Mouse (Mus musculus): Measurements from ENCODE around the gene Pgam2.

The Pgam2 gene

GRCm38 (mm10) chr11:5807956-5808355 lies 4.4 kb upstream of the Pgam2 start:
- intact Hi-C loops (cut with DNase I), result no loop called here

DNA sequence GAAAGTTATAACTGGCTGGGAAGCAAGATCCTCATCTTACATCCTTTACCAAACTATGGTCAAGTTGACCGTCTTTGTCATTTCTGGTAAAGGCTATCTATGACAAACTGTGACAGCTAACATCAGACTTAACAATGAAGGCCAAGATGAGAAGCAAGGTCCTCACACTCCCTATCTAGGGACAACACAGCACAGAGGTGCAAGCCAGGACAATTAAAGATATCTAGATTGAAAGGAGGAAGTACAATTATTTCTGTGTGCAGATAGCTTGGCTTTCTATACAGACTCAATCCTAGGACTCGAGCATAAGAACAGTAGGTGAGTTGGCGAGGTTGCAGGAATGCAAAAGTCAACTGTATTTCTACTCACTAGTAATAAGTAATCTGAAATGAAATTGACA lies 2.2 kb upstream of the Pgam2 start:
- intact Hi-C loops (cut with DNase I), result no loop called here

DNA sequence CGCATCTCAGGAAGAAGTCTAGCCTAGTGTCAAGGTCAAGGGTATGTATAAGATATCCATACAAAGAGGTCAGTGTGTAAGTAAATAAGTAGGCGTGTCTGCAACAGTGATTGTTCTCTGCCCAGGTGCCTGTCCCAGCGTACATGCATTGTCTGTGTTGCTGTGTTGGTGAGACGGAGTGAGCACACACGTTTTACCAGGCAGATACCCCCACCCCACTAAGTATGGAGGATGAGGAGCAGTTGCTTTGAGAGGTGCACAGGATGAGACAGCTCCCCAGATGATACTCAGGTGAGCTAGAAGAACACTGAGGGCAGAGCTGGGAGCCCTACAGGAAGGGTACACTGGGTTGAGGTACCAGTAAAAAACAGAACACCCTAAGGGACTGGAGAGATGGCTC lies 641 bp upstream of the Pgam2 start:
- intact Hi-C loops (cut with DNase I), result no loop called here

DNA sequence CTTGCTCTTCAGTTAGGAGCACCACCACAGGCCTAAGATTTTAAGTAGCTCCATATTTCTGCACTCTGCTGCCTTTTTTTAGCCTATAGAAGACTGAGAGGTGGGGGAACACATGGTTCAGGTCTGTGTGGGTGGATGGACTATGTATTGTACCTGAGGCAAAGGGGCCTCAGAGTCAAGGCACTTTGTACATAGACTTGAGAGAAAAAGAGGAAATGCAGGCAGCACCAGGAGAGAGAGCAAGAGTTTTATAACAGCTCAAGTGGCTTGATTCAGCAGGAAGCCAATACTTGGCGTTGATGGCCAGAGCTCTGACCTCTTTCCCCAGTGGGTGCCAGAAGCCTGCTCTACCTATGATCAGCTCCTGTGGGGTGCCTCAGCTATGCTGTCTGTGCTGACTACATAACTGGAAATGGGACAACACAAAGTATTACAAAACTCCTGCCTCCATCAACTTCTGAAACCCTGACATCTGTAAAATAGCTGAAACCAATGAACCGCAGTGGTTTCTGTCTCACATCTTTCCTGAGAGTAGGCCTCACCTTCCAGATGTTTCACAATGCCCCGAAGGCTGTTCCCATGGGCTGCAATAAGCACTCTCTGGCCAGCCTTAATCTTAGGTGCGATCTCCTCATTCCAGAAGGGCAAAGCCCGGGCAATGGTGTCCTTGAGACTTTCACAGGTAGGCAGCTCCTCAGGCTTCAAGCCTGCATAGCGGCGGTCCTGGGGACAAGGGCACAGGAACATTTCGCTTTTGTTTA lies 896 bp downstream of the Pgam2 start:
- intact Hi-C loops (cut with DNase I), result no loop called here

DNA sequence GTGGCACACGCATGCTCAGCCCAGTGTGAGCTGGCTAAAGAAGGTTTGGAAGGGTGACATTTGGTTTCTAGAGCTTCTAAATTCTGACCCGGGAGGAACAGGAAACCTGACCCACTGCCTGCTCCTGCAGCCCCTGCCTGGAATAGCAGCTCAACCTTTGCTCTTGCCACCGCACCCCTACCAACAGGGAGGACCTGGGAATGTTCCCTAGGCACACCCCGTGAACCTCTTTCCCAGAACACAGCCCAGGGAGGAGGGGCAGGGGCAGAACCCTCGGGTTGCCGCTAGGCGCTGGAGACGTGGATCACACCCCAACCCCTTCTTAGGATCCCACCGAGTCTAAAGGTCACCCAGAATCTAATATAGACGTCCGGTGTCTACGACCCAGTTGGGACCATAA lies 1.5 kb downstream of the Pgam2 start:
- intact Hi-C loops (cut with DNase I), result no loop called here

- intact Hi-C loops (cut with DNase I), result no loop called here
Observed at GRCm38 (mm10) chr11:5801511-5801910, 2.0 kb downstream of the Pgam2 start.

DNA sequence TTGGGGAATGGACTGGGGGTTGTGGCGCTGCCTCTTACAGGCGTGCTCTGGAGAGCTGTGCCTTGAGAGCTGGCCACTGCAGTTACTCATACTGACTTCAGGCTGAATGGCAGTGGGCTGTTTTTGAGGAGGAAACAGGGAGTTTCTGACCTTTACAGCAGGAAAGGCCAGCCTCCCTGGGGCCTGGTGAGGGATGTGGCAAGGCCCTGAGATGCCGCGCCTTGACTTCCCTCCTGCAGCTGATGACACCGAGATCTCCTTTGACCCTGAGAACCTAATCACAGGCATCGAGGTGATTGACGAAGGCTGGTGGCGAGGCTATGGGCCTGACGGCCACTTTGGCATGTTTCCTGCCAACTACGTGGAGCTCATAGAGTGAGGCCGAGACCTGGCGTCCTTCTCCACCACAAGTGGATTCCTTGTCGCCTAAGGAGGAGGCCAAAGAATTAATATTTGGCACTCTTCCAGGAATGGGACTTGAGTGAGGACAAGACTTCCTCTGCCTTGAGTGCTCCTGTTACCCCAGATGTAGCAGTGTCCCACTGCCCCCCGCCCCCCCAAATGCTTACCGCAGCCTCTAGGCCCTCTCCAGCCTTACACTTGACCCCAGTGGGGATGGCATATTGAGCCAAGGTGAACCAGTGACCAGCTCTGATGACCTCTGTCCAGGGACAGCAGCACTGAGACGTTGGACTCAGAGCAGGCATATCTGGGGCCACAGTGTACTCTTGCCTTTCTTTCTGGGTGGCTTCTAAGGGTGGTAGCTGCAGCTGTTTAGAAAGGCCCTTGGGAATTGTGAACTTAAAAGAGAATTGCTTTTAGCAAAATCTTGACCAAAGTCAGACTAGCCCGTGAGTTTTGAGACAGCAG lies 3.7 kb downstream of the Pgam2 start:
- intact Hi-C loops (cut with DNase I), result no loop called here

- intact Hi-C loops (cut with DNase I), result no loop called here
Observed at GRCm38 (mm10) chr11:5797928-5798327, 5.6 kb downstream of the Pgam2 start.

- intact Hi-C loops (cut with DNase I), result no loop called here
Observed at GRCm38 (mm10) chr11:5797371-5797770, 6.2 kb downstream of the Pgam2 start.

DNA sequence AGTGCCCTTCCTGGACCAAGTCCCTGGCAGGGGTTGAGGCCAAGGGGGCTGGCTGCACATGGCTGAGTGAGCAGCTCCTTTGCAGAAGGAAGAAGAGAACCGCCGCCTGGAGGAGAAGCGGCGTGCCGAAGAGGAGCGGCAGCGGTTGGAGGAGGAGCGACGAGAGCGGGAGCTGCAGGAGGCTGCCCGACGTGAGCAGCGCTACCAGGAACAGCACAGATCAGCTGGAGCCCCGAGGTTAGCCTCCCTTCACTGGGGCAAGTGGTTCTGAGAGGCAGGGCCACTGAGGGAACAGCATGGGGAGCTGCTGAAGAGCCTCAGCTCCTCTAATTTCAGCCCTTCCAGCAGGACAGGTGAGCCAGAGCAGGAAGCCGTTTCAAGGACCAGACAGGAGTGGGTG lies 6.6 kb downstream of the Pgam2 start:
- intact Hi-C loops (cut with DNase I), result no loop called here

GRCm38 (mm10) chr11:5795706-5796105 lies 7.8 kb downstream of the Pgam2 start:
- intact Hi-C loops (cut with DNase I), result no loop called here

GRCm38 (mm10) chr11:5795290-5795689 lies 8.2 kb downstream of the Pgam2 start:
- intact Hi-C loops (cut with DNase I), result no loop called here

GRCm38 (mm10) chr11:5790431-5790830 lies 13.1 kb downstream of the Pgam2 start:
- intact Hi-C loops (cut with DNase I), result no loop called here

DNA sequence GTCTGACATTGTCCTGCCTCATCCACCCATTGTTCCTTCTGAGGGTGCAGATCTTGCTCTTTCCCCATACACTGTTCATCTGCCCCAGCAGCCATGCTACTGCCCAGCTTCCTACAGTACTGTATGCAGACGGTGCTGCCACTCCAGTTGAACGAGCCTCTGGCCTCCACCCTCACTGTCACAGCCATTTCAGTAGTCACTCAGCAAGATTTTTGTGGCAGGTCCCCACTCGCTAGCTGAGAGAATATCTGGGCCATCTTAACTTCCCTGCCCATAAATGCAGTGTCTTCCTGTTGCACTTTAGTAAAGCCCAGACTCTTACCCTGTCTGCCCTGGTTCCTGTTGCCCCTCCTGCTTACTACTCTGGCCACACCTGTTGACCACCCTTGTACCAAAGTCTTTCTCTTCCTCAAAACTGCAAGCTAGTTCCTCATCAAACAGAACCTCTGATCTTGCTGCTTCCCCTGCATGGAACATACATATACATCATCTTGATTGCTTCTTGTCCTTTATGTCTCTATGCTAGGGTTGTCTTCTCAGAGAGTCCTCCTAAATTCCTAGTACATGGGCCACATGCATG lies 13.7 kb downstream of the Pgam2 start:
- intact Hi-C loops (cut with DNase I), result loop anchor here (5.0 kb wide), 1 partner anchor 92 kb away; no protein-coding TSS in a partner anchor

GRCm38 (mm10) chr11:5789071-5789753 lies 14.3 kb downstream of the Pgam2 start:
- intact Hi-C loops (cut with DNase I), result loop anchor here (5.0 kb wide), 1 partner anchor 93 kb away; no protein-coding TSS in a partner anchor

GRCm38 (mm10) chr11:5788056-5789014 lies 15.2 kb downstream of the Pgam2 start, which contains the start of gene Dbnl:
Dbnl (plus strand) TSS chr11:5788488.
- intact Hi-C loops (cut with DNase I), result loop anchor here (5.0 kb wide), 1 partner anchor 94 kb away; no protein-coding TSS in a partner anchor

DNA sequence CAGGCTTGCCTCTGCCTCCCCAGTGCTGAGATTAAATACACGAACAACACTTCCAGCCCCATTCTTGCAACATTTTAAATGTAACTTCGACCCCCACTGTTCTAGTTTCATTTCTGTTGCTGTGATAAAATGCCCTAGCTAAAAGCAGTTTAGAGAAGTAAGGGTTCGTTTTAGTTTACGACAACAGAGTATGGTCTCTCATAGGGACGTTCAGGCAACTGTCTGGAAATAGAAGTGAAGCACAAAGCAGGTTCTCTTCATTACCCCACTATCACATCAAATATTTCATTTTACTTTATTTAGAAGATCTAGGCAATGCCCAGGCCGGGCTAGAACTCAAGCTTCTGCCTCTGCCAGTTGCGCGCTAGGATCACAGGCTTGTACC lies 15.9 kb downstream of the Pgam2 start:
- intact Hi-C loops (cut with DNase I), result loop anchor here (5.0 kb wide), 1 partner anchor 95 kb away; no protein-coding TSS in a partner anchor

GRCm38 (mm10) chr11:5785732-5786131 lies 17.8 kb downstream of the Pgam2 start:
- intact Hi-C loops (cut with DNase I), result loop anchor here (5.0 kb wide), 1 partner anchor 97 kb away; no protein-coding TSS in a partner anchor

GRCm38 (mm10) chr11:5782199-5782944 lies 21.2 kb downstream of the Pgam2 start:
- intact Hi-C loops (cut with DNase I), result no loop called here

Data from adrenal gland (tissue).